Mouse (Mus musculus): Measurements from ENCODE around the gene Adat2. TPM values are rescaled to one million over a fixed set of nuclear protein-coding genes. Genes with fewer than 3 reads are reported as not detected.

Gene Adat2
- total RNA-seq (2021), result 1 to 10 TPM; 9.0 to 9.2 TPM
- long read RNA-seq, experiment 1, partial matches to known transcripts, result 0 of 4 reads
- long read RNA-seq, experiment 1, other reads (novel, unspliced or antisense), result 0 of 4 reads
- long read RNA-seq, experiment 2, partial matches to known transcripts, result 0 of 4 reads
- long read RNA-seq, experiment 2, other reads (novel, unspliced or antisense), result 0 of 4 reads

DNA sequence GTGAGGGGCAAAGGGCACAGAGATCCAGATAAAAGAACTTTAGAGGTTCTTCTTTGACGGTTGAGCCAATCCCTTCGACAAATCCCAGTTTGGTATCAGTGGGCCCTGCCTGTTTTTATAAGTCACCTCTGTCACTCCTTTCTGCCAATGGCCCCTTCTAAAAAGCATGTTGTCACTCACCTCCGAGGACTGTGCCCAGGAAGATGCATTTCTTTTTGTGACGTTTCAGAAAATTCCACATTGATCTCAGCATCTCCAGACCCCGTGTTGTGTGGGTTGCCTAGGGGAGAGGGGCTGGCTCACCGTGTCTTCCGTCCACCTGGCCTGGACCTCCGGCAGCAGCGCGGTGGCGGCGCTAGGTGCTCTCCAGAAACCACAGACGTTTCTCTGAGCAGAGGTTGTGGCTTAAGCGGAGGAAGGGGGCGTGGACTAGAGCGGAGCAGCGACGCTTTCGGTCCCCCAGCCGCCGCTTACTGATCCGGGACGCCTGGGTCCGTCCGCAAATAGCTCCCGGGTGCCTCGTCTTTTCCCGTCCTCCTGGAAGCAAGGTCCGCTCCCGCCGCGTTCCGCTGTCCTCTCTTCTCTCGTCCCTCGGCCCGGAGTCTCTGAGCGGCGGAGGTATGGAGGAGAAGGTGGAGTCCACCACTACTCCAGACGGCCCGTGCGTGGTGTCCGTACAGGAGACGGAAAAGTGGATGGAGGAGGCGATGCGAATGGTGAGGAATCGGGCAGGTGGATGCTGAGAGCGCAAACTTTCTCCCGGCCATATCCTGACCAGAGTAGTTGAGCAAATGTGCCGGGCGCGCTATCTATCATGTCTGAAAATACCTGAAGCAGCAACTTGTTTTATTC lies at the start of gene Adat2, which contains the start of gene Pex3:
Gene Adat2 (plus strand): TSS at position 249 of the 852 bp plus-strand sequence.
Gene Pex3 (minus strand): TSS at position 497 of the 852 bp plus-strand sequence.
- no peak for TF ChIP-seq CTCF (conservative IDR thresholded peaks at IDR 0.05)
- H3K4me3 ChIP-seq, result peak within 1 kb of the TSS; percentile 97
- peak within 1 kb of the TSS; percentile 89 for H3K27ac ChIP-seq
- peak; percentile 81 to 89 for DNase-seq (ENCODE audit: low spot score in 2 of 2)

DNA sequence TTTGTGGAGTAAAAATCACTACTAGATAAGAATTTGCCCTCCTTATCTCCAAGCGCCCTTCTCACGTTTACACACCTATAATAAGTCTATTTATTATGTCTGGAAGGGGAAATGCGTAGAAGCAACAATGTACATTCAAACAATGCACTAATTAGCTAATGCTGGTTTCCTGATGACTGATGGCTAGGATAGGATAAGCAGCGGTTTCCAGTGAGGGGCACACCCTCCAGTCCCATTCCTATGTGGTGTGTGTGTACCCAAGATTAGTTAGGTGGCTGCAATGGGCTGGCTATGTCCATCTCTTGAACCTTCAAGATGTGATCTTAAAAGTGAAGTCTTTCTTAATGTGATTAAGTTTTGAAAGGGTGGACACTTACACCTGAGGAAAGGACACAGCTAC lies 30.8 kb upstream of the Adat2 start:
- H3K4me3 ChIP-seq, result no peak overlapping the region
- TF ChIP-seq CTCF (conservative IDR thresholded peaks at IDR 0.05), result no peak
- DNase-seq (ENCODE audit: low spot score in 2 of 2), result no peak
- H3K27ac ChIP-seq, result no peak overlapping the region

DNA sequence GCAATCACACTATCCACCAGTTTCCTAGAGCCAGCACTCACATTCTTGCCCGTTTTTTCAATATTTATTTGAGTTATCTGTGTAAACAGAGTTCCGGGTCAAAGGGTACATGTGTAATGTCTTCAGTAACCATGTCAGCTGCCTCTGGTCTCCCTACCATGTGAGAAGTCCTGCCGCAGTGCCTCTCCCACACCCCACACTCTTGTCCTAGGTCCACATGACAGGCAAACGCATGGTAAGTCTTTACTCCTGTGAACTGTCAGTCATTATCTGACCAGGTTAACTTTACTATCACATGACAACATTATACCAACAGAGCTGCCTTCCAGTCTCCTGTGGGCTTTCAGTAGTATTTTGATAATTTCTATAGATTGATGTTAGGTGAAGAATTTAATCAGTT lies 24.5 kb upstream of the Adat2 start:
- Histone ChIP-seq H3K27ac (no peak overlapping the region), H3K4me3 (no peak overlapping the region)
- TF ChIP-seq CTCF (conservative IDR thresholded peaks at IDR 0.05), result no peak
- DNase-seq (ENCODE audit: low spot score in 2 of 2), result no peak

DNA sequence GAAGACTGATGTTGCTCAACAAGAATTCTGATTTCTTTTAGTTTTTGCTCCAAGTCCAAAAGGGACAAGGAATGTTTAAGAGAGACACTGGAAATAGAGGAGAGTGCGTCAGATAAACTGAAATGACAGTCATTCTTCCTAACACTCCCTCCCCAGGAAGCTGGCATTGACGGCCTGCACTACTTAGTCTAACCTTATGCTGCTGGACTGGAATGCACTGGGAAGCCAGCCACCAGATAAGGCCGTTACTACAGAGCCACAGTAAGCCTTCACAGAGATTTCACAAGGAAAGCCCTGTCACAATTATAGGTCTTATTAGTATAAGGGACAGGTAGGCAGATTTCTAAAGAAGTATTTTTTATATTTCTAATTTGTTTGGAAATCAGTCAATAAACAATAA lies 17.9 kb upstream of the Adat2 start:
- no peak overlapping the region for H3K4me3 ChIP-seq
- no peak overlapping the region for H3K27ac ChIP-seq
- no peak for DNase-seq (ENCODE audit: low spot score in 2 of 2)
- no peak for TF ChIP-seq CTCF (conservative IDR thresholded peaks at IDR 0.05)

DNA sequence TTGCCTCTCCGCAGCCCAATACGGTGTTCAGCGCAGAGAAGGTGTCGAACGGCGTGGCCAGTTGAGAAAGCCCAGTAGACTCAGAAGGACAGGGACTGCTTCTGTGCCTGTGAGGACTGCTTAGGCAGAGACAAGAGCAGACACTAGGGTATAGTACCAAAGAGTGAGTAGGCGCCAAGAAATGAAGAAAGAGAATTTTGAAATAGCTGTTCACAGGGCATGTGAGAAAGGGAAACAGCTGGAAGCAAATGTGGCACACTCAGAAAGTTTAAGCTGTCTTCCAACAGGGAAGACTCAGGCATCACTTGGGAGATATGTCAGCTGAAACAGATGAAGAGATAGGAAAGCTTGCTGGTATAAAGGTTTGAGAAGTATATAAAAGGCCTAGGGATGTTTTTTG lies 16.0 kb upstream of the Adat2 start:
- no peak for TF ChIP-seq CTCF (conservative IDR thresholded peaks at IDR 0.05)
- DNase-seq (ENCODE audit: low spot score in 2 of 2), result no peak
- H3K27ac ChIP-seq, result no peak overlapping the region
- no peak overlapping the region for H3K4me3 ChIP-seq

DNA sequence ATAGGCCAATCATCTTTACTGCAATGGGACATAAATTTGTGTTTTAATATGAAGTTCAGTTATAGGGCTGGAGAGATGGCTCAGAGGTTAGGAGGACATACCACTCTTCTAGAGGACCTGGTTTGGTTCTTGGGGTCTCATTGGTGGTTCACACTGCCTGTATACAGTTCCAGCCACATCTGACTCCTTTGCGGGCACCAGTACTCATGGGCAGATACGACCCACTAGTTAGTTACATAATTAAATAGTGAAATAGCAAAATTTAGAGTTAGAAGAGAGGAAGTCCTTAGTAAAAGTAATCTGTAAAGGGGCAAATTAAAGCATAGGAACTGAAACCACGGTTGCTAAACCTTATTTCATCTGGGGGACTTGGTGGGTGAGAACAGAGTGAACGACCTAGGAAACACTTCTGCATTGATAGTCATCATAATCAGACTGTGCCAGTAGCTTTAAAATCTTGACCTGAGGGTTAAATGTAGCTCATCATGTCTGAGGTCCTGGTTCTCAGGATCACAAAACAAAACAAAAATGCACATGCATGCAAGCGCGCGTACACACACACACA lies 12.8 kb upstream of the Adat2 start:
- no peak for DNase-seq (ENCODE audit: low spot score in 2 of 2)
- no peak overlapping the region for H3K27ac ChIP-seq
- TF ChIP-seq CTCF (conservative IDR thresholded peaks at IDR 0.05), result no peak

DNA sequence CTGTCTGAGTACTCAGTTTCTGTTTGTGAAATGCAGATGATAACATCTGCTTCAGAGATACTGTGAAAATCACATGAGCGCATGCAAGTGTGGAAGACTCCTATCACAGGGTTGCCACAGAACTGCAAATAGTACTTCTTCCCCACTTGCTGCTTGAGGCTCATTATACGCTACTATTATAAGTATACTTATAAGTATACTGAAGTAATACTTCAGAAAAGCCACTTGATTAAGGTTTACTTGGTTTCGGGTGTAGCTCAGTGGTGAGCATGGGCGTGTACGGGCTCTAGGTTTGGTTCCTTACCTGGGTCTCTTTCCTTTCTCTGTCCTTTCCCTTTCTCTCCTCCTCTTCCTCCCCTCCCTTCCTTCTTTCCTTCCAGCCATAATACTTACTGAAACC lies 11.0 kb upstream of the Adat2 start:
- Histone ChIP-seq H3K4me3 (no peak overlapping the region), H3K27ac (no peak overlapping the region)
- no peak for DNase-seq (ENCODE audit: low spot score in 2 of 2)
- TF ChIP-seq CTCF (conservative IDR thresholded peaks at IDR 0.05), result no peak

More for the DNA sequence above, 12.8 kb upstream of the Adat2 start:
- no peak overlapping the region for H3K4me3 ChIP-seq

DNA sequence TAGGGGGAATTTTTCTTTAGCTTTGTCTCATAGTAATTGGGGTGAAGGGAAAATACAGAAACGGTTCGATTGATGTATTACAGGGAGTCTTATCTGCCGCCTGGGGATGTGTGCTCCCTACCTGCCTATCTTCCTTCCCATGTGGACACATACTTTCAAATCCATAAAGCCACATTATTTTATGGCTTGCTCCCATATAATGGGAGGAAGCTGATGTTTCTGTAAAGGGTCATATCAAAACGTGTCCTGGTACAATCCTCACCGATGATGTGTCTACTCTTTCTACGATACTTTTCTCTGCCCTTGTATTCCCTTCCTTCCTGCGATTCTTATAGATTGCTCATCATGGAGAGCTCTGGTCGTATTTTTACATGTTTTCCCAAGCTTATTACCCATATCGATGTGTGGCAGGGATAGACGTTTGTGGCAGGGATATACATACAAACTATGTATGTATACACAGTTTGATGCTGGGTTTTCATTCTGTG lies 848 bp downstream of the Adat2 start:
- no peak for TF ChIP-seq CTCF (conservative IDR thresholded peaks at IDR 0.05)
- Histone ChIP-seq H3K27ac (peak overlapping the region; percentile 89), H3K4me3 (peak overlapping the region; percentile 97)
- no peak for DNase-seq (ENCODE audit: low spot score in 2 of 2)

DNA sequence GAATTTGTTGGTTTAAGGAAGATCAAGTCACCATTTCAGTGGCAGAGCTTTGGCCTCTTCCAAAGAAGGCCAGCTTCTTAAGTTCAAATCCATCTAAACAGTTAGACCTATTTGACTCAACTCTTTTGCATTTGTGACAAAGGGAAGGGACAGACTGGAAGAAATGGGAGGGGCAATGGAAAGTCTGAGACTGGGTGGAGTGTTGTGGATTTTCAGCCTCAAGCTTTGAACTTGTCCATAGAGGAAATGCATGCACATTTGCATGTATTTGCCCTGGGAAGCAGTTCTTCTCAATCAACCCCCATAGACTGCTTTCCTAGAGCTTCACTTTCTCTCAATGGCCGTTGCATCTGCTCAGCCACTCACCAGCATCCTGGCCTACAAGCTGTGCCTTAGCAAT lies 1.6 kb downstream of the Adat2 start:
- TF ChIP-seq CTCF (conservative IDR thresholded peaks at IDR 0.05), result no peak

DNA sequence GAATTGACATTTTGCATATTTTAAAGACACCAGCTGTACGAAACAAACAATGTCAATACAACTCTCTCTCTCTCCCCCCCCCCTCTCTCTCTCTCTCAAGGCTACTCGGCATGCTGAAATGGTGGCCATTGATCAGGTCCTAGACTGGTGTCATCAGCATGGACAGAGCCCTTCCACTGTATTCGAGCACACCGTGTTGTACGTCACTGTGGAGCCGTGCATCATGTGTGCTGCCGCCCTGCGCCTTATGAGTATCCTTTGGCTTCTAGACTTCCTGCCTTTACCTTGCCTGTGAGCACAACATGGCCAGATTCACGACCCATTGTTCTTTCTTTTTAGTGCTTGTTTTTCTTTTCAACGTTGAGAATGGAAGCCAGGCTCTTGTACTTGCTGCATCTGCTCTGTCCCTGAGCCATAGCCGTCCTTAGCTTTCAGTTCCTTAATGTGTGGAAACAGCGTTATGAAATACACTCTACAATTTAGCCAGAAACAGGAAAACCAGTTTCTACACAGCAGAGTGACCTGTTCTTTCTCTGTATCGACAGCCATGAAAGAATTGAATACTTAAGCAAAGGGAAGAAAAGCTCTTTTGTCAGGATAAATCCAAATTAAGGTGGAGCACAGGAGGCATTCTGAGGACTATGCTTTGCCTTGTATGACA lies 7.5 kb downstream of the Adat2 start:
- DNase-seq (ENCODE audit: low spot score in 2 of 2), result no peak
- Histone ChIP-seq H3K27ac (no peak overlapping the region), H3K4me3 (no peak overlapping the region)
- TF ChIP-seq CTCF (conservative IDR thresholded peaks at IDR 0.05), result no peak

More for the DNA sequence above, 1.6 kb downstream of the Adat2 start:
- no peak overlapping the region for H3K4me3 ChIP-seq
- no peak for DNase-seq (ENCODE audit: low spot score in 2 of 2)
- no peak overlapping the region for H3K27ac ChIP-seq

DNA sequence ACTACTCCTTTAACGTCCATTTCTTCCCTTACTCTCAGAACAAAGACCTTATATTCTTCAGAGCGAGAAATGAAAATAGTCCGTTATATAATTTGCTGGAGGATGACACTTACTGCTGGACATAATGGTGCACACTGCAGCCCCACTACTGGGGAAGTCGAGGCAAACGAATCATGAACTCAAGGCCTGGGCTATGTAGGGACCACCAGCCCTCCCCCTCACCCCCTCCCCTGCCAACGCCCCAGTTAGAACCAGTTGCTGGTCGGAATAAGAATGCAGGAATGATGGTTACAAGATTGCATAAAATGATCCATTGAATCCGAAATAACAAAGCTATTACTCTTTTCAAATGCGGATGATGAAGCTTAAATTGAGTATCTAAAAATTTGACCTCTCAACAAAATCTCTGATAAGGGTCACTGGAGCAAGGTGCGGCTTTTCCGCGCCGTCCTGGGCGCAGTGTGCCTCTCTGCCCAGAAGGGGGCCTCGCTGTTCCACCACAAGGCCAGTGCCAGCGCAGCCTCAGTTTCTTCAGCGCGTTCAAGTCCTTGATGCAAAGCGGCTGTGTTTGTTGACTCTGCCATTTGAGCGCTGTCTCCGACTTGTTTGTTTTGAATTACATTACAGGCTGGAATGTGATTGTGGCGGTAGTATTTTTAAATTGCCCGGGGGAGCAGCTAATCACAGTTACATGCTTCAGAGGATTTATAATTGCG lies 11.8 kb downstream of the Adat2 start:
- H3K4me3 ChIP-seq, result peak overlapping the region; percentile 42
- no peak overlapping the region for H3K27ac ChIP-seq
- TF ChIP-seq CTCF (conservative IDR thresholded peaks at IDR 0.05), result peak; percentile 98
- DNase-seq (ENCODE audit: low spot score in 2 of 2), result peak; percentile 65 to 79

DNA sequence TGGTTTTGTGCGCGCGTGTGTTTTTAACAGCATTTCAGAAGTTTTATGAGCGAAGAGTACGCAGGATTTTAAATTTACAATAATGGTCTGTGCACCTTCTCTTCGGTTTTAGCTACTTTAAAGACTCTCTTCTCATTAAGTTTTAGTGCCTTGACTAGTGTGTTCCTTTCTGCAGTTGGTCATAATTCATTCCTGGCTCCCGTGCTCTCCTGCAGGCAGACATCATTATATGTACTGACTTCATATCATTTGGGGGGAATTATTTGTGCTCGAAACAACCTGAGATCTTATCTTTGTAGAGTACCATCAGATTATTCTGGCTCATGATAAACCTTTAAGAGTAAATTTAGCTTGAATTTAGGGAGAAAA lies 12.4 kb downstream of the Adat2 start:
- no peak overlapping the region for H3K27ac ChIP-seq
- no peak for TF ChIP-seq CTCF (conservative IDR thresholded peaks at IDR 0.05)
- peak overlapping the region; percentile 42 for H3K4me3 ChIP-seq
- no peak for DNase-seq (ENCODE audit: low spot score in 2 of 2)

All from layer of hippocampus, adult 2 months (tissue).